Mouse (Mus musculus): ENCODE measurements around the gene Ugt1a6b.
"Not testable (repeated sequence)": the region's sequence is repeated elsewhere in the genome, so short reads cannot be mapped to it uniquely, and the experiment has no call there.

The Ugt1a6b gene

GRCm38 (mm10) chr1:88120550-88120949 is 17.5 kb downstream of the Ugt1a6b start:
- DNase-seq (ENCODE audit: low spot score in 2 of 2) = not testable (repeated sequence)

GRCm38 (mm10) chr1:88121521-88121920 is 18.5 kb downstream of the Ugt1a6b start:
- DNase-seq (ENCODE audit: low spot score in 2 of 2) = not testable (repeated sequence)

GRCm38 (mm10) chr1:88125827-88126360 is 22.8 kb downstream of the Ugt1a6b start:
- not testable (repeated sequence) for DNase-seq (ENCODE audit: low spot score in 2 of 2)

- DNase-seq (ENCODE audit: low spot score in 2 of 2) = not testable (repeated sequence)
Measured at GRCm38 (mm10) chr1:88129091-88129490, 26.0 kb downstream of the Ugt1a6b start.

- not testable (repeated sequence) for DNase-seq (ENCODE audit: low spot score in 2 of 2)
Measured at GRCm38 (mm10) chr1:88130223-88130622, 27.2 kb downstream of the Ugt1a6b start.

GRCm38 (mm10) chr1:88133908-88134456 is 30.9 kb downstream of the Ugt1a6b start:
- DNase-seq (ENCODE audit: low spot score in 2 of 2) = no peak

- peak; percentile 33 to 43 for DNase-seq (ENCODE audit: low spot score in 2 of 2)
Measured at GRCm38 (mm10) chr1:88134457-88135011, 31.5 kb downstream of the Ugt1a6b start, which contains the start of gene Ugt1a6a. Ugt1a6a (plus strand) TSS chr1:88134809.

GRCm38 (mm10) chr1:88135229-88135904 is 32.3 kb downstream of the Ugt1a6b start:
- DNase-seq (ENCODE audit: low spot score in 2 of 2) = not testable (repeated sequence)

- peak in 1 of 2 experiments; percentile 26 for DNase-seq (ENCODE audit: low spot score in 2 of 2)
Measured at GRCm38 (mm10) chr1:88136646-88137045, 33.6 kb downstream of the Ugt1a6b start.

- no peak for DNase-seq (ENCODE audit: low spot score in 2 of 2)
Measured at GRCm38 (mm10) chr1:88137264-88137663, 34.2 kb downstream of the Ugt1a6b start.

GRCm38 (mm10) chr1:88138145-88138544 is 35.1 kb downstream of the Ugt1a6b start:
- DNase-seq (ENCODE audit: low spot score in 2 of 2) = no peak

- DNase-seq (ENCODE audit: low spot score in 2 of 2) = not testable (repeated sequence)
Measured at GRCm38 (mm10) chr1:88140492-88140891, 37.4 kb downstream of the Ugt1a6b start.

- DNase-seq (ENCODE audit: low spot score in 2 of 2) = peak; percentile 6 to 9
Measured at GRCm38 (mm10) chr1:88143966-88144675, 41.1 kb downstream of the Ugt1a6b start.

GRCm38 (mm10) chr1:88145278-88145677 is 42.2 kb downstream of the Ugt1a6b start:
- not testable (repeated sequence) for DNase-seq (ENCODE audit: low spot score in 2 of 2)

- DNase-seq (ENCODE audit: low spot score in 2 of 2) = not testable (repeated sequence)
Measured at GRCm38 (mm10) chr1:88150133-88150532, 47.1 kb downstream of the Ugt1a6b start.

GRCm38 (mm10) chr1:88158430-88158829 is 55.4 kb downstream of the Ugt1a6b start:
- no peak for DNase-seq (ENCODE audit: low spot score in 2 of 2)

GRCm38 (mm10) chr1:88165711-88166110 is 62.7 kb downstream of the Ugt1a6b start, which contains the start of gene Ugt1a5:
Ugt1a5 (plus strand) TSS chr1:88166012.
- DNase-seq (ENCODE audit: low spot score in 2 of 2) = no peak

GRCm38 (mm10) chr1:88172190-88172589 is 69.1 kb downstream of the Ugt1a6b start:
- DNase-seq (ENCODE audit: low spot score in 2 of 2) = not testable (repeated sequence)

GRCm38 (mm10) chr1:88179657-88180056 is 76.6 kb downstream of the Ugt1a6b start:
- no peak for DNase-seq (ENCODE audit: low spot score in 2 of 2)

GRCm38 (mm10) chr1:88186325-88186935 is 83.4 kb downstream of the Ugt1a6b start:
- DNase-seq (ENCODE audit: low spot score in 2 of 2) = no peak

GRCm38 (mm10) chr1:88192136-88192535 is 89.1 kb downstream of the Ugt1a6b start:
- no peak for DNase-seq (ENCODE audit: low spot score in 2 of 2)

Data from heart, adult 9 months (tissue).